Mouse (Mus musculus) megakaryocyte, adult 5-6 weeks (primary cell): ENCODE data around the gene Dleu7. TPM values are rescaled to one million over a fixed set of nuclear protein-coding genes. Genes with fewer than 3 reads are reported as not detected.

Experiments
- ATAC-seq: 2 replicates; pipeline ENCODE4 v1.8.0; 2016; ENCODE audit warnings: mild to moderate bottlenecking, inconsistent platforms; ENCODE audit not compliant: poor library complexity, severe bottlenecking
- total RNA-seq, 2 experiments: library from RNA; stranded (forward) in 1 of 2; stranded (reverse) in 1 of 2; fragments of 153-499, 151-499 nt in 1 of 2; fragments of 221-1000, 200-1000 nt in 1 of 2; gene quantifications; 2 replicates each; pipeline versions ENCODE4 v1.2.3 to v1.2.4; 2015 to 2017

Dleu7 gene
- 0.25 TPM in 1 of 2 replicates, not detected in the other for total RNA-seq (2015)
- total RNA-seq (2017) = not detected in 2 replicates

DNA sequence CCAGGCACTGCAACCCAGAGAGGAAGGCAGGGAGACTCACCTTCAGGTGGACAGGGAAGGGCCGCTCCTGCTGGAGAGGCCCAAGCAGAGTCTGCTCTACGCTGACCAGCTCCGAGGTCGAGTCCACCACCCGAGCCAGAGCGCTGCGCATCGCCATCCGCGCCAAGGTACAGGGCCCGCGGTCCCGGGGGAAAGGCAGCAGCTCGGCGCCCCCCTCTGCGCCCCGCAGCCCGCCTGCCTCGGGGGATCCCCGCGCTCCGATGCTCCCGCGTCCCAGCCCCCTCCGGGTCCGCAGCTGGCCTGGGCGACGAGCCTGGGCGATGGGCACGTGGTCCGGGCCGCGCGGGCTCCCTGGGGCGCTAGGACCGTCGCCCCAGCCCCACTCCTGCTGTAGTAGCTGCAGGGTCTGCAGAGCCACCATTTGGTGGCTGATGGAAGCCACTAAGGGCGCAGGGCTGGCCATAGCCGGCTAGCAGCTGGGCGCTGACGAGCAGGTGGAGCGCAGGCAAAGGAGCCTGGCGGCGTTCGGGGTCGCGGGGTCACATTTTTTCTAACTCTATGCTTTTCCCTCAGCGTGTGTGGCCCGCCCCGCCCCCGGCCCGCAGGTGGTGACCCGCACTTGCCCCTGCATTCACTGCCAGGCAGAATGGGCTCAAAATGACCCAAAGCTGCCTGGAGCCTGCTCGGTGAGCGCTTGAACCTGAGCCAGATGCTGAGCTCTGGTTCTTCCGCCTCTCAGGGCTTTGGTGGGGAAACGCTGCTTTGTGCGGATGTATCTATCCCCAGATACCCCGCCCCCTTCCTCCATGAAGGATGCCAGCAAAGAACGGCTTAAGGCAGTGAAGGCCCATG is at the start of gene Dleu7, which contains the start of gene Rnaseh2b:
TSS of gene Dleu7 (minus strand) at position 560 of the 852 bp plus-strand sequence.
TSS of gene Rnaseh2b (plus strand) at position 102 of the 852 bp plus-strand sequence.
- ATAC-seq = no peak

DNA sequence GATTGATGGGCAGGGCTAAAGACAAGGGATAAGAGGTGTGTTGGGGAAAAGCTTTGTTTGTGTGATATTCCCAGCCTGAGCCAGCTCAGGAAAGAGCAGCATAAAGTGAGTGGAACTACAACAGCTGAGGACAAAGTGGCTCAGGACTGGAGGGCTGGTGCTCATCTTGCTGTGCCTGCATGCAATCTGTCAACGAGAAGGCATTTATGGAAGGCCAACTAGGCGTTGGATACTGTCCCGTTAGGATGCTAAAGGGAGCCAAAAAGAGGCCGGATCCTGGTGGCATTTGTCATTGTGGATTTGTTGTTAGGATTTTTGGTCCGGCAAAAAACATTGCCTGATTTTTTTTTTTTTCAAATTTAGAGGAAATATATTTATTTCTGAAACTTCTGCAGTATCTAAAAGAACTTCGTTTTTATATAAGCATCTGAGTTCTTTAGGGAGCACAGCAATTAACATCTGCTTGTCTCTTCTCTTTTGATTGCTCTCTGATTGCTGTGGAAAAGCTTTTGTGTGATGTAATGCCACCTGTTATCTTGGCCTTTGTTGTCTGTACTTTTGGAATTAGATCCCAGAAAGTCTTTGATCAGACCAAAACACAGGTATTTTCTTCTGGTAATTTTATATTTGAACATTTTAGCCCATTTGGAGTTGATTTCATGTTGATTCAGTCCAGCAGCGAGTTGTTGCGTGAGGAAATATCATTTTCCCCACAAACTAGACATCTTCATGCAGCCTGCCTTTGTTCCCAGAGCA is 49.2 kb upstream of the Dleu7 start:
- no peak for ATAC-seq

- ATAC-seq = no peak
Measured at GRCm38 (mm10) chr14:62339196-62339595, 46.3 kb upstream of the Dleu7 start.

GRCm38 (mm10) chr14:62333909-62334687 is 41.3 kb upstream of the Dleu7 start:
- ATAC-seq = no peak

DNA sequence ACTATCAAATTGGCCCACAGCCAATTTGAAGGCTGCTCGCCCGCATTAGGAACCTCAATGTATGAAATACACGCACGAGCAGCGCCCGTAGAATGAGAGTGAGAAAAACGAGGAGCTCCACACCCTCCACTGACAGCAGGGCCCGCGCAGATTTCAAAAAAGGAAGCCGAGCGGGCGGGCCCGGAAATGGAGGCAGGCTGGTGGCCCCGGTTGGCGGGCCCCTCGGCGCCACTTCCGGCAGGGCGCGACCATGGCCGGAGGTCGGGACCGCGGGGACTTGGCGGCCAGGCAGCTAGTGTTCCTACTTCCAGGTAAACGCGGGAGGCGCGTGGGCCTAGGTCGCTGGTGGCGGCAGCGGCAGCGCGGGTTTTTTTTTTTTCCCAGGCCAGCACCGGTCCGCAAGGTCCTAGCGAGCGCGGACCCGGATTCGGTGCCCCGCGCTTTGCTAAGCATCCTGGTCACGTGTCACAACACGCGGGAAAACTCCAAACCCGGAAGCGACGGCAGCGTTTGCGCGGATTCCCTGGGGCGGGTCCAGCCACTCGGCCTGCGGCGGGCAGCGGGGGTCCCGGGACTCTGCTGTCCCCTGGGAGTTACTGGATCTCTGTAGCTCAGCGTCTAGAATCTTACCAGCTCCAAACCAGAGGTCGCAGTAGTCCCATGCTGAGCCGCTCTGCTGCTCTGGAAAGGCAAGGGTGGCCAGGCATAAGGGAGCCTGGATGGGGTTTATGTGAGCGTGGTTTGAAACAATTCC is 39.2 kb upstream of the Dleu7 start:
- peak; percentile 98 for ATAC-seq

GRCm38 (mm10) chr14:62331457-62331856 is 38.6 kb upstream of the Dleu7 start:
- ATAC-seq = no peak

- no peak for ATAC-seq
Measured at GRCm38 (mm10) chr14:62329631-62330030, 36.8 kb upstream of the Dleu7 start.

DNA sequence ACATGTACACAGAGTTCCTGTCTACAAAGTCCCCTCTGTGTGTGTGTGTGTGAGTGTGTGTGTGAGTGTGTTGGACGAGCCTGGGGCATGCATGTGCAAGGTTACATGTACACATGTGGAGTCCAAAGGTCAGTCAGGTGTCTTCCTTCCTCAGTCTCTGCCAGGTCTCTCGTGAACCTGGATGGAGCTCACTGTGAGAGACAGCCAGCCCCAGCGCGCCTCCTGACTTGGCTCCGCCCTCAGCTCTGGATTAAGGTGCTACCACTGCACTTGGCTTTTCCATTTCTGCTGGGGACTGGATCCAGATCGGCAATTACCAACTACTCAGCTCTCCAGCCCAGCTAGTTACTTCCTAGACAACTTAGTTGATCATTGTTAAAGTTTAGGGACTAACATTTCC is 35.8 kb upstream of the Dleu7 start:
- ATAC-seq = no peak

DNA sequence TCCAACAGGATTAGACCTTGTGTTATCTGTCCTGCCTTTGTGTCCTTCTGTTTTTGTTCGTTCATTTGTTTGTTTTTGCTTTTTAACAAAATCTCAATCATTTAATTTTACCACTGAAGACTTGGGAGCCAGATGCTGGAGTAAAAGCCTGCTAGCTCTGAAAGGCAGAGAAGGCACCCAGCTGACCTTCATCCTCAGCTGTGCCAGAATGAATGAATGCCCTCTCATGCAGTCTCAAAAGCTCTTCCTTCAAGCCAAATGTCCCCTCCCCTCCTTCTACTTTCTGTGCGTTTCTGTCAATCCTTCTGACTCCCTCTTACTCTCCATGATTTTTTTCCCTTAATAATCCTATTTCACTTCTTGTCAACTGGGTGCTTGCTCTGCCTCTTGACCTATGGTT is 34.3 kb upstream of the Dleu7 start:
- no peak for ATAC-seq

DNA sequence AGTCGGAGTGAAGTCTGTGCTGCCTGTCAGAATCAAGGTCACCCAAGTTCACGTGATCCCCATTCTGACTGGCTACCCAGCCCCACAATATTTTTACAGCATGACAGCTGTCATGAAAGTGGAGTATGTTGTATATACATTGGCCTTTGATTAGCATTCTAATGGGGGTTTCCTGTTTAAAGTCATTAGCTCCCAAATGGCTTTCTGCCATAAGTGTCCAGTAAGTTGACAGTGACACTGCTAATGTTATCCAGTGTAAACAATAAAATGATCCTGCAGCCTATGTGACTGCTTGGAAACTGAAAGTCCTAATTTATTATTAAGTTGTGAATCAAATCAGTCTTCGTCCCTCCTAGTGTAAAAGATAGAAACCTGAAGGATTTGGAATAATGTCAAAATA is 33.2 kb upstream of the Dleu7 start:
- ATAC-seq = no peak

GRCm38 (mm10) chr14:62324943-62325342 is 32.1 kb upstream of the Dleu7 start:
- no peak for ATAC-seq

GRCm38 (mm10) chr14:62323457-62323856 is 30.6 kb upstream of the Dleu7 start:
- no peak for ATAC-seq

DNA sequence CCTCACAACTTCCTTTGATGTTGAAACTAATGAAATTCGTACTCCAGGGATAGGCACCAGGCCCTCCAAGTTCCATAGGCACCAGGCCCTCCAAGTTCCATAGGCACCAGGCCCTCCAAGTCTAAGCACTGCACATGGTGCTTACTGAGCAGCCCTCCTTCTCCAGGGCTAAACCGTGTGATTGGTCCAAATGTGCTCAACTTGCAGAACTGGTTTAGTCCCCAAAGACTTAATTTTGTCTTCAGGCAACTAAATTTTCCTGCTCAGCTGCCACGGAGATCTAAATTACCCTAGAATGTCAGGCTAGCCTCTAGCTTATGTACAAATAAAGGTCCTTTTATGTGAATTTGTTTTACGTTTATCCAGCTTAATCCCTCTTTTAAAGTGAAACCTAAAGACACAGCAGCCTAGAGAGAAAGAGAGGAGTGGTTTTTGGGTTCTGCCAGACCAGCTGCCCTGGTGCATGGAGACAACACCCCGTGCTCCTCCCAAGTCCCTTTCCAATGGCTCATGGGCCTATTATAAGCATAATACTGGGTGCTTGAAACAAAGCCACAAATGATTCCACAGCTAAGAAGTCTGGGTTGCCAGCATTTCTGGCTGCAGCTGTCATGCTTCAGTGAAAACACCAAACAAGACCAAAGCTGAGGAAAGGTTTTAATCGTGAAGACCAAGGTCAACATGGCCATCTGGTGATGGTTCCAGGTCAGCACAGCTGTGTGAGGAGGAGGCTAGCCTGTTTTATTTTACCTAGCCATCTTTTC is 29.9 kb upstream of the Dleu7 start:
- no peak for ATAC-seq

- no peak for ATAC-seq
Measured at GRCm38 (mm10) chr14:62311672-62312071, 18.8 kb upstream of the Dleu7 start.

DNA sequence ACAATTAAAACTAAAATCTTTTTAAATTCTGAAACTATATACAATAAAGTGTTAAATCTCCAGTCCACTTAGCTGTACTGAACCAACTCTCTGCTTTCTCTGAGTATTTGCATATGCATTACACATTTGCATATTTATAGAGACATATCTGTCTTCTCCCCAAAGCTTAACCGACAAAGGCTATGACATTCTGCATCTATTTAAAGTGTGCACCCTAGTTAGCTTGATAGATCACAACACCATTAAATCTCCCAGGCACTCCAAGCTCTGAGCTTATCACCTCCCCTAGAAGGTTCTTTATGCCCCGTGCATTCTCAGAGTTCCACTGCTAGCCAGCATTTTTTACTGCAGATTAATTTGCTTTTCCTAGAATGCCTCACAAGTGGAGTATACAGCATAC is 16.2 kb upstream of the Dleu7 start:
- ATAC-seq = no peak

GRCm38 (mm10) chr14:62307555-62307954 is 14.7 kb upstream of the Dleu7 start:
- ATAC-seq = no peak

DNA sequence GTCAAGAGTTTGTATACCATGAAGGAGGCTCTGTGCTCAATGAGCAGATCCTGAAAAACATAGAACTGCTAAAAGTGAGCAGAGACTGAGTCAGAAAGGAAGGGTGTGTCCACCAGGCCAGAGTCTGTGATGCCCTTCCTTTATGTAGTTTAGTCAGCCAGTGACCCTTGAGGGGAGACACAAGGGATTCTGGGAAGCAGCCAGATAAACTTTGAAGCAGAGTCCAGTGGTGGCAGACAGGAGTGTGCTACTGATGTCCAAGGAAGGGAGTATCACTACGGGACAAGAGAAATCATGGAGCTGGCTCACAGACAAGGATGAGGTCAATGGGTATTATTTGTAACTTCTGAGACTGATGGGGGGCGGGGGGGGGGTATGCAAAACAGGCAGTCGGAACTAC is 7.2 kb upstream of the Dleu7 start:
- ATAC-seq = no peak

DNA sequence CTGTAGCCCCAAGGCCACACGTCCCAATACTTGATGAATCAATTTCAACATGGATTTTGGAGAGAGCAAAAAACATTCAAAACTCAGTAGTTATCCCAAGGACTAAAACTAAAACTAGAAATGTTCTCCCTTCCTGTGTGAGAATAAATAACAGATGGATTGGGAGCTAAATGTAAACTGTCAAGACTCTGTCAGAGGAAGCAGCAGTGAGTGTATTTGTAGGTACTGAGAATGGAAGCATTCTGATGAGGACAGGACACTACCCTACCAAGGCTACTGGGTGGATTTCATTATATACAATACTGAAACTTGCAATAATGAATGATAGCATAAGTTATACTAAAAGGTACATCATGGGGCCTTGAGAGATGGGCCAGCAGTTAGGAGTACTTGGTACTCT is 6.0 kb upstream of the Dleu7 start:
- ATAC-seq = no peak

DNA sequence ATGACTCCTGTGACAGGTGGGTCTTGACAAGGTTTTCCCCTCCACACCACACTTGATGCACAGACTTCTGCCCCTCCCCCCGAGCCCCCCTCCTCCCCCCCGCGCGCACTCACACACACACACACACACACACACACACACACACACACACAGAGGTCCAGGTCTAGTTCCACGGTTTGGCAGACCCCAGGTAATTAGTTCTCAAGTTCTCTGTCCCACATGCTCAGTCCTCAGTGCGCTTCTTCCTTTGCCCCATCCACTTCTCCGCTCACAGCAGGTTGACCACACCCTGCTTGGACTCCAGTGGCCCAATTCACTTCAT is 720 bp downstream of the Dleu7 start:
- no peak for ATAC-seq
